Mouse (Mus musculus) forebrain, embryonic 14.5 days (tissue): Measurements from ENCODE around the gene Coa6. TPM values are rescaled to one million over a fixed set of nuclear protein-coding genes. Genes with fewer than 3 reads are reported as not detected.

Source experiments
- ATAC-seq: fragments of 200-750 bp; cut with Nextera tagmentation; 2 replicates; pipeline ENCODE4 v1.8.0; 2017; ENCODE audit warnings: mild to moderate bottlenecking, moderate library complexity
- DNase-seq: peaks from one replicate; pipeline ENCODE4 v3.0.0-alpha.2; 2015; ENCODE audit warnings: low spot score
- H3K27ac ChIP-seq: fragments of 300-500 bp; sonication (generic); 2 replicates; pipeline ENCODE4 v1.5.1; 2014; ENCODE audit warnings: low read depth, mild to moderate bottlenecking, control low read depth, low read length, moderate library complexity
- H3K27me3 ChIP-seq: fragments of 300-500 bp; sonication (generic); replicated peaks from 2 replicates; pipeline ENCODE4 v1.6.1; 2014; ENCODE audit warnings: low read length, control low read depth, mixed read lengths; ENCODE audit not compliant: control insufficient read depth, insufficient read depth
- H3K36me3 ChIP-seq: fragments of 300-500 bp; sonication (generic); 2 replicates; pipeline ENCODE4 v1.6.1; 2014; ENCODE audit warnings: low read length, control low read depth; ENCODE audit not compliant: control insufficient read depth, insufficient read depth
- H3K4me1 ChIP-seq: fragments of 300-500 bp; sonication (generic); 2 replicates; pipeline ENCODE4 v1.6.1; 2014; ENCODE audit warnings: antibody characterized with exemption, low read length, control low read depth; ENCODE audit not compliant: control insufficient read depth, insufficient read depth
- H3K4me2 ChIP-seq: fragments of 300-500 bp; sonication (generic); 2 replicates; pipeline ENCODE4 v1.6.1; 2014; ENCODE audit warnings: mild to moderate bottlenecking, control low read depth, low read length
- H3K4me3 ChIP-seq: fragments of 300-500 bp; sonication (generic); 2 replicates; pipeline ENCODE4 v1.5.1; 2014; ENCODE audit warnings: low read depth, low read length, control low read depth
- H3K9ac ChIP-seq: fragments of 300-500 bp; sonication (generic); 2 replicates; pipeline ENCODE4 v1.6.1; 2014; ENCODE audit warnings: mild to moderate bottlenecking, low read length, control low read depth, moderate library complexity
- H3K9me3 ChIP-seq: fragments of 300-500 bp; sonication (generic); replicated peaks from 2 replicates; pipeline ENCODE4 v1.6.1; 2016; ENCODE audit warnings: low read length, control low read depth, mixed read lengths; ENCODE audit not compliant: control insufficient read depth
- WGBS: fragments of 180-500 bp; shearing (Covaris S2); extraction: QIAGEN DNeasy Blood & Tissue Kit; methylation state at CpG from one replicate; pipeline ENCODE4 v1.1.7; 2014; 5-methylcytosine and 5-hydroxymethylcytosine counted together
- polyA plus RNA-seq: library from polyadenylated mRNA; unstranded; fragments of >200 nt; fragmentation: Nextera tagmentation; extraction: Ambion mirVana; gene quantifications from 2 replicates; pipeline ENCODE4 v1.2.1, GENCODE M21; 2014

Coa6 gene
- 44.9 and 48.8 TPM in 2 replicates for polyA plus RNA-seq

DNA sequence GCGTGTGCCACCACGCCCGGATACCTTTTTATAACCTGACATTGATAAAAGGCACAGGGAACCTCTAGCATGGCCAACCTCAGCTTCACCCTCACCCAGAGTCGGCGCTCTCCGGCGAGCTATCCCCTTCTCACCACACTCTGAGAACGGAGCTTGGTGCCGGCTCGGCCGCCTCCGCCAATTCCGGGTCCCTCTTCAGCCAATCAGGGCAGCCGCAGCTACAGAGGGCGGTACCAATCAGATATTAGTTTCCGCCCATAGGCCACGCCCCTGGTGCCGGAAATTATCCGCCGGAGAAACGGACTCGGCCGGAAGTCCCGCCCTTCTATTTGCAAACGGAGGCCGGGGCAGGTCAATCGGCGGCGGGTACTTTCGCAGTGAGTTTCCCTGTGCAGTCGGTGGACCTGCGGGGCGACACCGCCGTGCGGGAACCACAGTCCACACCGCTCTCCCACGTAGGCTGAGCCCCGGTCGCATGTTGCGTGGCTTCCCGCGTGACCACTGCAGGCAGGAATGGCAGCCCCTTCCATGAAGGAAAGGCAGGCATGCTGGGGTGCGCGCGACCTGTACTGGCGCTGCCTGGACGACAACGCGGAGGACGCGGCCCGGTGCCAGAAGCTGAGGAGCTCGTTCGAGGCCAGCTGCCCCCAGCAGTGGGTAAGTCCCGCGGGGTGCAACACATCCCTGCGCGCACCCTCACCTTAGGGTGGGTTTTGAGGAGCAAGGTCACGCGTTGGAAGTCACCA is at the start of gene Coa6:
Gene Coa6 (plus strand): TSS at position 342 of the 746 bp plus-strand sequence.
- DNase-seq (peak; percentile 99), ATAC-seq (peak; percentile 99)
- Histone ChIP-seq H3K4me1 (peaks cover 5% of the 10 kb centered on the region; the same call in 1 of the 2 replicates), H3K36me3 (peaks cover 26% of the 10 kb centered on the region), H3K27ac (peak within 1 kb of the TSS; percentile 65), H3K9me3 (no peaks in the 10 kb centered on the region), H3K4me2 (peak within 1 kb of the TSS; percentile 63), H3K27me3 (no peaks in the 10 kb centered on the region), H3K9ac (peak within 1 kb of the TSS; percentile 82), H3K4me3 (peak within 1 kb of the TSS; percentile 84)
- WGBS, result under 1% methylated on average over 61 of the region's 61 CpGs

DNA sequence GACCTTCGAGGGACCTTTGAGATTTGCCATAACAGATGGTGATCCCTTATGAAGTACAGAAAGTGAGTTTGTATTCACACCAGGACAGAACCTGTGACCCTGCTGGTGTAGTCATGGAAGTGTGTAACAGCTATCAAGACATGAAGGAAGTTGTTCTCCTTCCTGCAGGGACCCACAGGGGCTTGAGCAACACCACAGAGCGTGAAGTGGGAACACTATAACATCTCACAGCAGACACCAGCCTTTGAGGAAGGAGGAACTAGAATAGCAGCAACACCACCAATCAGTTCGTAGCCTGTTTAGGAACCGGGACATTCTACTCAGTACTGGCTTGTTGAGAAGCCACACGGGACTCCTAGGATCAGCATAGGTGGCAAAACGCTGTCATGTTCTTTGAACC is 42.7 kb upstream of the Coa6 start:
- DNase-seq, result no peak

DNA sequence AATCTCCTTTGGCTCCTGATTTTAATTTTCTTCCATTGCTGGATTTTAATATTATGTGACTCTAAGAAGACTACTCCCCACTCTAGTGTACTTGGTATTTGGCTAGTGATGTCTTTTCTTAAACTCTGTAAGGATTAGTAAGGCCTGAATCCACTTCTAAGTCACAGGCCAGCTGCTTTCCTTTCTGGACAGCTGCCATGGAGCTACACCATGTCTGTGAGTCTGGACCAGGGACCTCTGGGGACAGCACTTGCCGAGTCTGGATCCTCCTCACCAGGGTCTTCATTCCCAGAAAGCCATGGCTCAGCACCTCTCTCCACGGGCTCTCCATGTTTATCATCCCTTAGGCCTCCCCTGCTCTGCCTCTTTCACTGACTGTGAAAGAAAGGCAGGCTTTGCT is 42.2 kb upstream of the Coa6 start:
- no peak overlapping the region for H3K4me2 ChIP-seq
- ATAC-seq, result no peak
- DNase-seq, result peak; percentile 44
- no peaks in the 10 kb centered on the region for H3K36me3 ChIP-seq
- no peaks in the 10 kb centered on the region for H3K4me1 ChIP-seq
- no peak overlapping the region for H3K9ac ChIP-seq
- no peak overlapping the region for H3K27ac ChIP-seq
- no peaks in the 10 kb centered on the region for H3K27me3 ChIP-seq
- no peaks in the 10 kb centered on the region for H3K9me3 ChIP-seq
- no peak overlapping the region for H3K4me3 ChIP-seq
- 49% methylated on average over 2 of the region's 2 CpGs for WGBS

More for the DNA sequence above, 42.7 kb upstream of the Coa6 start:
- H3K36me3 ChIP-seq, result no peaks in the 10 kb centered on the region
- H3K27ac ChIP-seq, result no peak overlapping the region
- no peaks in the 10 kb centered on the region for H3K27me3 ChIP-seq
- no peaks in the 10 kb centered on the region for H3K9me3 ChIP-seq
- WGBS, result 89% methylated on average over 6 of the region's 6 CpGs
- no peak overlapping the region for H3K4me2 ChIP-seq
- H3K4me1 ChIP-seq, result no peaks in the 10 kb centered on the region
- H3K4me3 ChIP-seq, result no peak overlapping the region
- no peak for ATAC-seq
- H3K9ac ChIP-seq, result no peak overlapping the region

DNA sequence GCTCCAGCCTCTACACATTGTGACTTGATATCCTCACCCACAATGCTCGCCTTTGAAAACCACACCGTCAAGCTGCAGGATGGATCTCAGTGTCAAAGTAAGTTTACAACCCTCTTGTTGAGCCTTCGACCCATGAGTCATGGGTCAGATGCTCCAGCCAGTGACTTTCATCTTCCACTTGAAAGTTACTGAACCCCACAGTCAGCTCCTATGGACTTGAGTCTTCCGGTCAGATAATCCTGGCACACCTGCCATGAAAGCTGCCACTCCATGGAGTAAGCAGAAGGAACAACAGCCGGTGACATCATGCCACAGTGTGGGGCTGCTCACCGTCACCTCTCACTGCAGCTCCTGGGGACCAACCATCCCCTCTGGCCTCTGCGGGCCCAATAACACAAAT is 41.0 kb upstream of the Coa6 start:
- Histone ChIP-seq H3K9me3 (no peaks in the 10 kb centered on the region), H3K4me2 (no peak overlapping the region), H3K36me3 (no peaks in the 10 kb centered on the region), H3K4me3 (no peak overlapping the region), H3K4me1 (no peaks in the 10 kb centered on the region), H3K27ac (no peak overlapping the region), H3K9ac (no peak overlapping the region), H3K27me3 (no peaks in the 10 kb centered on the region)
- WGBS, result 86% methylated on average over 7 of the region's 7 CpGs
- no peak for ATAC-seq
- DNase-seq, result no peak

DNA sequence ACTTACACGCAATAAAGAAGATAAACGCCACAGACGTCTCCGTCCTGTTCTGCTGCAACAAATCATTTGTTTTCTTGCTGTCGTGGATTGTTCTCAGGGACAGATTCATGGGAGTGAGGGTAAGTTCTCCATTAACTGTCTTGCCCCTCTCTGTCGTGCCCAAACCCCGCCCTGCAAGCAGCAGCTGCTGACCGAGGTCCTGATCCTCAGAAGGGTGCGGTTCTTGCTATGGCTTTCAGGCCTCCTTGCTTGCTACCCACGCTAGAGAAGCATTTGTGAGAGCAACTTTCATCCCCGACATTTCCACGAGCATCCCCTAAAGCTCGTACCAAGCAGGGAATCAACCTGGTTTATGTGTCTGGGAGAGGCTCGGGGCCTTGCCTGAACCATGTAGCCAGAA is 40.1 kb upstream of the Coa6 start:
- ATAC-seq (no peak), DNase-seq (no peak)
- Histone ChIP-seq H3K27ac (no peak overlapping the region), H3K4me3 (no peak overlapping the region), H3K27me3 (no peaks in the 10 kb centered on the region), H3K36me3 (no peaks in the 10 kb centered on the region), H3K4me2 (no peak overlapping the region), H3K9me3 (no peaks in the 10 kb centered on the region), H3K4me1 (no peaks in the 10 kb centered on the region), H3K9ac (no peak overlapping the region)
- 44% methylated on average over 14 of the region's 14 CpGs for WGBS

DNA sequence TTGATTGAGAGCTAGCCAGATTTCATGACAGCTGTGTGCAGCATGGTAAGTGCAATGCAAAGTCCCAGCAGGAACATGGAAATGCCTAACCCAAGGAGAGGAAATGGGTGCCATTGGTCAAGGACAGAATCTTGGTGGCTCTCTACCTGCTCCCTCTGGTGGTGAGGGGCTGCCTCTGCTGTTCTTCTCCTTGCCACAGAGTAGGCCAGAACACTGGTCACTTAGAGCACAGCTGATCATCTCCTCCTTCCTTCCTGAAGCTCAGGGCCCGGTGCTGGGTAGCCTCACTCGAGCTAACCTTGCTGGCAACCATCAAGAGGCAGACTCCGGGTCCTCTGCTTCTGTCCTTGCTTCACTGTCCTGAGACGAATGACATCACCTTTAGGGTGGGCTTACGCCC is 39.6 kb upstream of the Coa6 start:
- Histone ChIP-seq H3K9me3 (no peaks in the 10 kb centered on the region), H3K27ac (no peak overlapping the region), H3K4me3 (no peak overlapping the region), H3K4me2 (no peak overlapping the region), H3K9ac (no peak overlapping the region), H3K27me3 (no peaks in the 10 kb centered on the region), H3K36me3 (no peaks in the 10 kb centered on the region), H3K4me1 (no peaks in the 10 kb centered on the region)
- 70% methylated on average over 5 of the region's 5 CpGs for WGBS
- DNase-seq, result peak; percentile 45
- ATAC-seq, result no peak

DNA sequence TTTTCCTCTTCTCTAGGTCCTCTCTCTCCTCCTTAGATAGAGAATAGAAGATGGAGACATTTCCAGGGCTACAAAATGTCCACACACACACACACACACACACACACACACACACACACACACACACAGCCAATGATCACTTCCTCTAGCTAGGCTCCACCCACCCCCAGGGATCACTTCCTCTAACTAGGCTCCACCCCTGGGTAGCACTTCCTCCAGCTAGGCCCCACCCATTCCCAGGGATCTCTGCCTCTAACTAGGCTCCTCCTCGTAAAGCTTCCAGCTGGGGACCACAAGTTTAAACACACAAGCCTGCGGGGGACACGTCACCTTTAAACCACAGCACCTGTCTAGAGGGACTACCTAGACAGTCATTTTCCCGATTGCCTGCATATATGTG is 34.7 kb upstream of the Coa6 start:
- H3K27ac ChIP-seq, result no peak overlapping the region
- no peak for ATAC-seq
- H3K4me2 ChIP-seq, result no peak overlapping the region
- no peaks in the 10 kb centered on the region for H3K9me3 ChIP-seq
- H3K9ac ChIP-seq, result no peak overlapping the region
- DNase-seq, result no peak
- no peaks in the 10 kb centered on the region for H3K4me1 ChIP-seq
- WGBS, result 87% methylated on average over 4 of the region's 4 CpGs
- H3K36me3 ChIP-seq, result no peaks in the 10 kb centered on the region
- no peaks in the 10 kb centered on the region for H3K27me3 ChIP-seq
- H3K4me3 ChIP-seq, result no peak overlapping the region

DNA sequence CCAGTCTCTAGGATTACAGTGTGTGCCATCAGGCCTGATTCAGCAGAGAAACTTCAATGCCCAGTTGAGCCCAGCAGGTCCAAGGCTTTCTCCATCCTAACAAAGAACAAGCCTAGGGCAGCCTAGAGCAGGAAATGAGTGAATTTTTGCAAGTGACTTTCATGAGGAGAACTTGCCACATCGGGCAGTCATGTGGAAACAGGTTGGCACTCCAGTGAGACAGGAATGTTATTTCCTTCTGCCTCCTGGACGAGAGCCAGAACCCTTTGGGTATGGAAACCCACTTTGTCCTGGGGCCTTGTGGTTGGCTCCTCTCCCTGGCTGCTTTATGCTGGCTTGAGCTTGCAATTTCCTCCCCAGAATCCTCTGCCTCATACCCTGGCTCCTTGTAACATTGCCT is 30.8 kb upstream of the Coa6 start:
- Histone ChIP-seq H3K27me3 (no peaks in the 10 kb centered on the region), H3K9me3 (no peaks in the 10 kb centered on the region), H3K27ac (no peak overlapping the region), H3K4me3 (no peak overlapping the region), H3K36me3 (no peaks in the 10 kb centered on the region), H3K9ac (no peak overlapping the region), H3K4me1 (0 out of 2 replicates have a peak, but pooled peaks cover 3% of the 10 kb centered on the region), H3K4me2 (no peak overlapping the region)
- WGBS, result 52% methylated on average over 2 of the region's 2 CpGs
- peak; percentile 68 for DNase-seq
- peak; percentile 40; the same call in 1 of the 2 replicates for ATAC-seq

DNA sequence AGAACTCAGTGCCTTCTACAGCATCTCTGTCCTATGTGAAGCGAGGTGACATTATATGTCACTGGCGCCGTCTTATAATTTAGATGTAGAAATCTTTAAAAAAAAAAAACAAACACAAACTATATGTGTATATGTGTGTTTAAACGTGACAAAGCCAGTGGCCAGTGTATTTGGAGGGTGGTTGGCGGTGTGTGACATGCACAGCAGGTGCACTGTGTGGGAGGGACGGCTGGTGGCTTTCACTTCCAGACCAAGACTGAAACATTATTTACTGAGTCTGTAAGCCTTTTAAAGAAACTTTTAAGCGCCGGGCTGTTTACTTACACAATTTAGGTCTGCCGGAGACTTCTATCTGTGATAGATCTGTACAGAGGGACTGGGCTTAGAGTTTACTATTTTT is 26.9 kb upstream of the Coa6 start:
- H3K36me3 ChIP-seq, result no peaks in the 10 kb centered on the region
- no peaks in the 10 kb centered on the region for H3K9me3 ChIP-seq
- H3K27me3 ChIP-seq, result no peaks in the 10 kb centered on the region
- 73% methylated on average over 9 of the region's 9 CpGs for WGBS
- DNase-seq (no peak), ATAC-seq (no peak)
- H3K4me2 ChIP-seq, result no peak overlapping the region
- no peak overlapping the region for H3K27ac ChIP-seq
- H3K4me3 ChIP-seq, result no peak overlapping the region
- 0 out of 2 replicates have a peak, but pooled peaks cover 3% of the 10 kb centered on the region for H3K4me1 ChIP-seq
- H3K9ac ChIP-seq, result no peak overlapping the region
